Mouse (Mus musculus) cerebellum, adult 8-10 months (tissue): ENCODE data around the gene Cldn16.
"Not testable (repeated sequence)": the region's sequence is repeated elsewhere in the genome, so short reads cannot be mapped to it uniquely, and the experiment has no call there.

Experiments
- DNase-seq: peaks from one replicate; pipeline ENCODE4 v3.0.0; 2022

Cldn16 gene

GRCm38 (mm10) chr16:26462835-26463234 is at the start of gene Cldn16:
TSS of gene Cldn16 (plus strand) at chr16:26463135.
- no peak for DNase-seq

GRCm38 (mm10) chr16:26418616-26419015 is 44.3 kb upstream of the Cldn16 start:
- no peak for DNase-seq

GRCm38 (mm10) chr16:26422078-26422477 is 40.9 kb upstream of the Cldn16 start:
- DNase-seq: no peak

GRCm38 (mm10) chr16:26430246-26430645 is 32.7 kb upstream of the Cldn16 start:
- DNase-seq: no peak

- no peak for DNase-seq
These were observed 29.4 kb upstream of the Cldn16 start for GRCm38 (mm10) chr16:26433486-26433885.

- no peak for DNase-seq
These were observed 22.9 kb upstream of the Cldn16 start for GRCm38 (mm10) chr16:26440031-26440430.

- DNase-seq: no peak
These were observed 21.8 kb upstream of the Cldn16 start for GRCm38 (mm10) chr16:26441156-26441555.

GRCm38 (mm10) chr16:26444843-26445242 is 18.1 kb upstream of the Cldn16 start:
- DNase-seq: no peak

GRCm38 (mm10) chr16:26447594-26447993 is 15.3 kb upstream of the Cldn16 start:
- no peak for DNase-seq

GRCm38 (mm10) chr16:26454163-26454562 is 8.8 kb upstream of the Cldn16 start:
- DNase-seq: no peak

GRCm38 (mm10) chr16:26456182-26456581 is 6.8 kb upstream of the Cldn16 start:
- DNase-seq: no peak

- no peak for DNase-seq
These were observed 3.6 kb downstream of the Cldn16 start for GRCm38 (mm10) chr16:26466535-26466934.

GRCm38 (mm10) chr16:26471254-26471653 is 8.3 kb downstream of the Cldn16 start:
- DNase-seq: no peak

GRCm38 (mm10) chr16:26495721-26496120 is 32.8 kb downstream of the Cldn16 start:
- no peak for DNase-seq

GRCm38 (mm10) chr16:26499705-26500104 is 36.8 kb downstream of the Cldn16 start:
- DNase-seq: not testable (repeated sequence)

- DNase-seq: no peak
These were observed 37.8 kb downstream of the Cldn16 start for GRCm38 (mm10) chr16:26500738-26501137.

- DNase-seq: no peak
These were observed 42.0 kb downstream of the Cldn16 start for GRCm38 (mm10) chr16:26504961-26505360.

- no peak for DNase-seq
These were observed 56.7 kb downstream of the Cldn16 start for GRCm38 (mm10) chr16:26519596-26519995.

GRCm38 (mm10) chr16:26525832-26526231 is 62.9 kb downstream of the Cldn16 start:
- no peak for DNase-seq

- DNase-seq: no peak
These were observed 63.7 kb downstream of the Cldn16 start, which contains the start of gene Tmem207 for GRCm38 (mm10) chr16:26526669-26527068. TSS of gene Tmem207 (minus strand) at chr16:26526769.

- DNase-seq: no peak
These were observed 65.2 kb downstream of the Cldn16 start for GRCm38 (mm10) chr16:26527931-26528666.

GRCm38 (mm10) chr16:26530451-26530850 is 67.5 kb downstream of the Cldn16 start:
- DNase-seq: no peak

GRCm38 (mm10) chr16:26532287-26532686 is 69.4 kb downstream of the Cldn16 start:
- no peak for DNase-seq
